Mouse (Mus musculus): ENCODE results near the gene Gm4214.
"Not testable (repeated sequence)": the region's sequence is repeated elsewhere in the genome, so short reads cannot be mapped to it uniquely, and the experiment has no call there.

DNA sequence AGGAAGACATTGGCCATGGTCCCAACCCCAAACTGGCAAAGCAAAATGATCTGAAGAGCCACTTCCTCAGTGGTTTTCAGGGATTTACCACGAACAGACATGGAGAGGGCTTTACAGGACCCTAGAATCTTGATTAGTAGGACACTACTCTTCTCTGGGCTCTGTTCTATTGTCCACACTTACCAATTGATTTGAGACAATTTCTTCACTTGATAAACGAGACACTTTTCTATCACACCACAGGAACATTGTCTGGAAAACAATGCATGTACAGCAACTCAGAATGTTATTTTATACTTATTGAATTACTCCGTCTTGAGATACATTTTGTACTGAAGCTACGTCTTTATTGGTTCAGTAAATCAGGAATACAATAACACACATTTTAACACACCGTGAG, at the start of gene Gm4214:
- TF ChIP-seq CTCF, POLR2A (IDR thresholded peaks at IDR 0.05; ENCODE audit: insufficient read depth, low read depth, low read length): not testable (repeated sequence)

Measured in olfactory bulb, adult 2 months (tissue).